Mouse (Mus musculus) kidney, adult 2 months (tissue): ENCODE results near the gene Hspd1.

Experiments
- CTCF ChIP-seq: fragments of 200-500 bp; conservative IDR thresholded peaks from 2 replicates; pipeline ENCODE4 v1.5.1; 2011; ENCODE audit warnings: low read depth, mild to moderate bottlenecking, control low read depth, low read length, moderate library complexity, mixed read lengths; ENCODE audit not compliant: insufficient read depth, insufficient read length
- POLR2A ChIP-seq: fragments of 200-500 bp; IDR thresholded peaks from one replicate; pipeline ENCODE4 v1.6.1; 2011; ENCODE audit warnings: low read depth, low read length, control low read depth

GRCm38 (mm10) chr1:55123561-55123960 is 35.5 kb upstream of the Hspd1 start:
- TF ChIP-seq CTCF = no peak
- TF ChIP-seq POLR2A = no peak
